Mouse (Mus musculus) myocyte (in vitro differentiated cells): ENCODE measurements at regions not wholly inside any gene's neighbourhood (a gene's known extent, or its start where the extent isn't known, plus 50 kb on each side); places are given as distances from the start of the nearest gene placed in this dataset.

Experiments used
- H3K27me3 ChIP-seq: one replicate; pipeline ENCODE4 v1.6.1; 2011; ENCODE audit not compliant: control insufficient read depth, insufficient read depth, insufficient read length
- H3K36me3 ChIP-seq: one replicate; pipeline ENCODE4 v1.6.1; 2011; ENCODE audit not compliant: control insufficient read depth, insufficient read depth
- H3K4me2 ChIP-seq: one replicate; pipeline ENCODE4 v1.6.1; 2011; ENCODE audit warnings: low read depth, control low read depth
- H3K4me3 ChIP-seq: one replicate; pipeline ENCODE4 v1.5.1; 2011; ENCODE audit warnings: mild to moderate bottlenecking, control low read depth, moderate library complexity
- H3K79me2 ChIP-seq: one replicate; pipeline ENCODE4 v1.6.1; 2011; ENCODE audit not compliant: control insufficient read depth, insufficient read depth
- H3ac ChIP-seq: one replicate; pipeline ENCODE4 v1.6.1; 2011; ENCODE audit not compliant: control insufficient read depth, insufficient read length
- CEBPB ChIP-seq: IDR thresholded peaks from 2 replicates; pipeline ENCODE4 v1.6.1; 2011; ENCODE audit warnings: mild to moderate bottlenecking, moderate library complexity; ENCODE audit not compliant: poor library complexity, insufficient read depth, severe bottlenecking
- MAX ChIP-seq: IDR thresholded peaks from one replicate; pipeline ENCODE4 v1.6.1; 2011; ENCODE audit warnings: low read depth, mild to moderate bottlenecking, control low read depth
- MYOD1 ChIP-seq, 3 experiments: IDR thresholded peaks; one replicate each; pipeline ENCODE4 v1.6.1; 2011; ENCODE audit warnings: control low read depth in 2 of 3, low read depth in 2 of 3, mild to moderate bottlenecking in 2 of 3, moderate library complexity in 1 of 3; ENCODE audit not compliant: insufficient read length in 2 of 3, control insufficient read depth in 1 of 3
- MYOG ChIP-seq, 3 experiments: IDR thresholded peaks; one replicate each; pipeline ENCODE4 v1.6.1; 2011; ENCODE audit warnings: control low read depth in 2 of 3, low read depth in 2 of 3, mild to moderate bottlenecking in 2 of 3; ENCODE audit not compliant: insufficient read length in 2 of 3, control insufficient read depth in 1 of 3, insufficient read depth in 1 of 3
- POLR2A ChIP-seq: IDR thresholded peaks from one replicate; pipeline ENCODE4 v1.6.1; 2011; ENCODE audit warnings: low read depth, mild to moderate bottlenecking, control low read depth, moderate library complexity; ENCODE audit not compliant: insufficient read length
- POLR2AphosphoS2 ChIP-seq: IDR thresholded peaks from one replicate; pipeline ENCODE4 v1.6.1; 2011; ENCODE audit warnings: low read depth, control low read depth; ENCODE audit not compliant: insufficient read length
- REST ChIP-seq: IDR thresholded peaks from one replicate; pipeline ENCODE4 v1.6.1; 2011; ENCODE audit warnings: mild to moderate bottlenecking, control low read depth, moderate library complexity; ENCODE audit not compliant: insufficient read depth, insufficient read length
- SRF ChIP-seq: IDR thresholded peaks from one replicate; pipeline ENCODE4 v1.6.1; 2011; ENCODE audit warnings: low read depth; ENCODE audit not compliant: control insufficient read depth, insufficient read length
- TCF12 ChIP-seq: IDR thresholded peaks from one replicate; pipeline ENCODE4 v1.6.1; 2011; ENCODE audit warnings: mild to moderate bottlenecking, control low read depth; ENCODE audit not compliant: poor library complexity, insufficient read depth, severe bottlenecking
- TCF3 ChIP-seq: IDR thresholded peaks from one replicate; pipeline ENCODE4 v1.6.1; 2011; ENCODE audit warnings: low read depth, control low read depth; ENCODE audit not compliant: insufficient read length
- USF1 ChIP-seq: IDR thresholded peaks from one replicate; pipeline ENCODE4 v1.6.1; 2011; ENCODE audit warnings: low read depth, mild to moderate bottlenecking, control low read depth, moderate library complexity

DNA sequence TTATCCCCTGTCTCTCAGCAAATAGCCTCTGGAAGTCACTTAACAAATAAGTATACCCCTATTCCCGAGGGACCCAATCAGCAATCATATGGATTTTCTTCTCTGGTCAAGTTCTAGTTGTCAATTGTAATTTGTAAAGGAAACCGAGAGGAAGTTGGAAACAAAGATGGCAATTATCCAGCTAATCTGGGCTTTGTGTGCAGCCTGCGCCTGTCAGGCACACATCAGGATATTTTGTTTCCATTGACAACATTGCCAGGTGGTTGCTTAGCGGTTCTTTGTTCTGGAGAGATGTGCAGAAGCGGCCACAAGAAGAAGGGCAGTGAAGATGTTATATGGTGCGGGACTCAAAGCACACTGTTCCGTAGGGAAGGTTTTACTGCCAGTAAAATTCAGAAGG is 113.7 kb downstream of the Gxylt1 start:
- Histone ChIP-seq H3K4me3 (no peak overlapping the region), H3K79me2 (no peaks in the 10 kb centered on the region), H3K27me3 (no peaks in the 10 kb centered on the region), H3K4me2 (no peak overlapping the region), H3K36me3 (no peaks in the 10 kb centered on the region), H3ac (no peak overlapping the region)
- TF ChIP-seq SRF (no peak), USF1 (no peak), CEBPB (no peak), MYOG (IDR thresholded peaks at IDR 0.05; ENCODE audit: control insufficient read depth in 1 of 3, insufficient read depth in 1 of 3, insufficient read length in 2 of 3, low read depth in 2 of 3) (no peak), TCF12 (no peak)

DNA sequence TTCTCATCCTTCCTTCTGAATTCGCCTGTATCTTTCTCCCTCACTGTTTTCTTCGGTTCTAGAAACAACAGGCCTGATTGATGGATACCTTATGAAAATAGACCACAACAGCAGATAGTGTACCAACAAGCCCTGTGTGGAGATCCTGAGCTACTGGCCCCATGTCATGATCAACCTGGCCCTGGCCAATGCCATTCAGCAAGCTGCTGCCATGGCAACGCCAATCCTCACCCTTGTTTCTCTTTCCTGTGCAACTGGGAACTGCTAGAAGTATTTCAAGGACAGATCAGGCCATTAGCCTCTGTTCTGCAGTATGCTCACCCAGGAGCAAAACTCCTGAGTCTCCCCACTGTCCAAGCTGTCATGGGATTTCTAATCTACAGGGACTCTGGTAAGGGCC is 119.2 kb downstream of the Gxylt1 start:
- TF ChIP-seq REST, result no peak
- no peak for TF ChIP-seq TCF12
- TF ChIP-seq CEBPB, result no peak
- no peak for TF ChIP-seq USF1
- TF ChIP-seq SRF, result no peak
- no peak for TF ChIP-seq MAX
- Histone ChIP-seq H3K4me2 (no peak overlapping the region), H3K36me3 (no peaks in the 10 kb centered on the region), H3K79me2 (no peaks in the 10 kb centered on the region), H3ac (no peak overlapping the region), H3K4me3 (no peak overlapping the region), H3K27me3 (no peaks in the 10 kb centered on the region)

GRCm38 (mm10) chr15:93154022-93154421 is 121.0 kb downstream of the Gxylt1 start:
- TF ChIP-seq TCF3 (no peak), POLR2AphosphoS2 (no peak)
- Histone ChIP-seq H3K4me2 (no peak overlapping the region), H3K4me3 (no peak overlapping the region), H3K27me3 (no peaks in the 10 kb centered on the region), H3K36me3 (no peaks in the 10 kb centered on the region), H3ac (no peak overlapping the region), H3K79me2 (no peaks in the 10 kb centered on the region)

GRCm38 (mm10) chr15:93144899-93145298 is 130.1 kb downstream of the Gxylt1 start:
- TF ChIP-seq REST (no peak), SRF (no peak), CEBPB (no peak), TCF12 (no peak)
- no peak overlapping the region for H3K4me3 ChIP-seq
- no peak overlapping the region for H3K4me2 ChIP-seq
- no peaks in the 10 kb centered on the region for H3K36me3 ChIP-seq
- H3ac ChIP-seq, result no peak overlapping the region
- no peaks in the 10 kb centered on the region for H3K79me2 ChIP-seq
- H3K27me3 ChIP-seq, result no peaks in the 10 kb centered on the region

- TF ChIP-seq MYOD1 (IDR thresholded peaks at IDR 0.05; ENCODE audit: control insufficient read depth in 1 of 3, insufficient read length in 2 of 3, low read depth in 2 of 3) (no peak), POLR2A (no peak), TCF12 (no peak), USF1 (no peak)
These were observed 130.7 kb downstream of the Gxylt1 start for GRCm38 (mm10) chr15:93144264-93144663.

DNA sequence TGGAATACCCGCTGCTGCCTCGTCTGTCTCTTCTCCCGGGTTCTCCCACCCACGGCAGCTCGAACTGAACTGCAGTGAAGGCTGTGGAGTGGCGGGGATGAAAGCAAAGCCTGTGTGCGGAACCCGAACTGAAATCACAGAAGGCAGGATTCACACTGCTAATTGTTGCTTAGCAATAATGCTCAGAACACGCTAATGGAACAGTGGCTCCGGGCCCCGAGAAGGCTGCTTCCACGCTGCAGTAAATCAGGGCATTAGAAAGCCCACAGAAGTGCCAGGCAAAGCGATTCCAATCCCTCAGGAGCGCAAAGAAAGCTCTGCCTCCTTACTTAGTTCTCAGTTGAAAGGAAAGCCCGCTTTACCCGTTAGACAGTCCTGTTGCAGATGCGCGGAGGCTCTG is 141.6 kb downstream of the Gxylt1 start:
- Histone ChIP-seq H3K4me2 (no peak overlapping the region), H3K79me2 (no peaks in the 10 kb centered on the region), H3K36me3 (no peaks in the 10 kb centered on the region), H3K4me3 (no peak overlapping the region), H3ac (no peak overlapping the region), H3K27me3 (no peaks in the 10 kb centered on the region)
- TF ChIP-seq MYOD1 (IDR thresholded peaks at IDR 0.05; ENCODE audit: control insufficient read depth in 1 of 3, insufficient read length in 2 of 3, low read depth in 2 of 3) (no peak), TCF12 (no peak)

More at GRCm38 (mm10) chr15:93144264-93144663, 130.7 kb downstream of the Gxylt1 start:
- H3ac ChIP-seq, result no peak overlapping the region
- H3K4me3 ChIP-seq, result no peak overlapping the region
- H3K79me2 ChIP-seq, result no peaks in the 10 kb centered on the region
- no peaks in the 10 kb centered on the region for H3K27me3 ChIP-seq
- no peak overlapping the region for H3K4me2 ChIP-seq
- H3K36me3 ChIP-seq, result no peaks in the 10 kb centered on the region
